8 mouse cellular contexts compared by ENCODE assay signal in the genomic region with DNA sequence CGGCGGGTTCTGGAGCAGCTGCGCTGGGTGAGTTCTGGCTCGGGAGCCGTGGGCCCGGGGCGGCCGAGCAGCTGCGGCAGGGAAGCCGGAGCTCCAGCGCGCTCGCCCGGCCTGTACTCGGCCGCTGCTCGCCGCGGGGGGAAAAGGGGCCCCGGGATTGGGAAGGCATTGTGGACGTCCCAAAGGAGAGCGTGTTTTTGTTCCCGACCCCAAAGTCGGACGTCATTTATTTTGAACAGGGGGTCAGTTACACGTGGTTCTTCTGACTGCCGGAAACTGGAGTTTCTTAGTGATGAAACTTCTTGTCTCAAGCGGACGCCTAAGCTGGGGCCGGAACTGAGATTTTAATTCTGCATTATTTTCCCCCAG. TPM values are rescaled to one million over a fixed set of nuclear protein-coding genes. Genes with fewer than 3 reads are reported as not detected.
DNase-seq lines count a peak whose midpoint lies in the region; ATAC-seq and TF ChIP-seq lines count a peak whose summit lies in the region.

No protein-coding gene starts in this region.

- H3K36me3 ChIP-seq in heart, embryonic 11.5 days (ENCODE audit: control insufficient read depth, insufficient read depth, low read length), result no peaks in the 10 kb centered on the region
- H3K36me3 ChIP-seq in MEL (ENCODE audit: control insufficient read depth in 1 of 2, insufficient read depth in 2 of 2, low read length in 2 of 2), result peaks cover 4 to 30% of the 10 kb centered on the region in 2 experiments; a peak in 3 of 4 replicates
- H3K36me3 ChIP-seq in forebrain, embryonic 14.5 days (ENCODE audit: control insufficient read depth, insufficient read depth, low read length), result no peaks in the 10 kb centered on the region
- 0 out of 2 replicates have a peak, but pooled peaks cover 3% of the 10 kb centered on the region for H3K36me3 ChIP-seq in liver, embryonic 13.5 days
- H3K36me3 ChIP-seq in stomach, embryonic 14.5 days (ENCODE audit: control insufficient read depth, insufficient read depth, low read length), result no peaks in the 10 kb centered on the region

- DNase-seq in heart, adult 18-20 months, result no peak
- DNase-seq in MEL (ENCODE audit: low read depth, low spot score), result peak; percentile 76
- peak; percentile 59 for DNase-seq in forebrain, embryonic 14.5 days (ENCODE audit: low spot score)
- no peak for DNase-seq in liver, embryonic 13.5 days
- no peak for DNase-seq in kidney, postnatal 4 days

- peak; percentile 60 for ATAC-seq in heart, embryonic 11.5 days (replicated peaks; ENCODE audit: insufficient number of reproducible peaks, low FRiP score, low TSS enrichment)
- peak; percentile 74 for ATAC-seq in forebrain, embryonic 14.5 days
- peak; percentile 1; the same call in 1 of the 2 replicates for ATAC-seq in liver, embryonic 13.5 days (ENCODE audit: low read depth)
- peak; percentile 46; the same call in 1 of the 2 replicates for ATAC-seq in stomach, embryonic 14.5 days (ENCODE audit: insufficient number of reproducible peaks, insufficient read depth, low FRiP score, low read depth)
- ATAC-seq in megakaryocyte-erythroid progenitor cell, adult 5-6 weeks (replicated peaks; ENCODE audit: low FRiP score, low TSS enrichment, poor library complexity, severe bottlenecking), result no peak

- H3K4me3 ChIP-seq in heart, embryonic 11.5 days (ENCODE audit: low read depth, low read length), result peak overlapping the region; percentile 87
- H3K4me3 ChIP-seq in MEL (ENCODE audit: control insufficient read depth in 1 of 2, insufficient read depth in 1 of 2, low read depth in 2 of 2, low read length in 2 of 2), result peak overlapping the region; percentile 97
- H3K4me3 ChIP-seq in forebrain, embryonic 14.5 days (ENCODE audit: low read depth, low read length), result peak overlapping the region; percentile 83
- H3K4me3 ChIP-seq in liver, embryonic 13.5 days (replicated peaks), result peak overlapping the region; percentile 91
- H3K4me3 ChIP-seq in stomach, embryonic 14.5 days (ENCODE audit: low read depth, low read length), result peak overlapping the region; percentile 82

- H3K27ac ChIP-seq in heart, embryonic 11.5 days (ENCODE audit: low read depth, low read length), result peak overlapping the region; percentile 96
- peak overlapping the region; percentile 100 for H3K27ac ChIP-seq in MEL (ENCODE audit: control insufficient read depth, low read depth, low read length)
- H3K27ac ChIP-seq in forebrain, embryonic 14.5 days (ENCODE audit: low read depth, low read length), result peak overlapping the region; percentile 91
- peak overlapping the region; percentile 90 for H3K27ac ChIP-seq in liver, embryonic 13.5 days
- peak overlapping the region; percentile 96 for H3K27ac ChIP-seq in stomach, embryonic 14.5 days (ENCODE audit: low read length)

- under 1% methylated on average over 28 of the region's 30 CpGs for WGBS in heart, embryonic 11.5 days (ENCODE audit: insufficient replicate concordance)
- under 1% methylated on average over 30 of the region's 30 CpGs for WGBS in forebrain, embryonic 14.5 days
- under 1% methylated on average over 30 of the region's 30 CpGs for WGBS in liver, embryonic 13.5 days (ENCODE audit: insufficient replicate concordance)
- WGBS in stomach, embryonic 14.5 days, result under 1% methylated on average over 28 of the region's 30 CpGs

- H3K4me1 ChIP-seq in heart, embryonic 11.5 days (ENCODE audit: control insufficient read depth, insufficient read depth, low read length), result peaks cover 13% of the 10 kb centered on the region
- H3K4me1 ChIP-seq in MEL (ENCODE audit: control insufficient read depth in 1 of 2, insufficient read depth in 2 of 2, low read length in 2 of 2), result peaks cover 7 to 20% of the 10 kb centered on the region in 2 experiments
- peaks cover 11% of the 10 kb centered on the region for H3K4me1 ChIP-seq in forebrain, embryonic 14.5 days (ENCODE audit: control insufficient read depth, insufficient read depth, low read length)
- peaks cover 65% of the 10 kb centered on the region for H3K4me1 ChIP-seq in liver, embryonic 13.5 days (replicated peaks)
- peaks cover 11% of the 10 kb centered on the region; the same call in 1 of the 2 replicates for H3K4me1 ChIP-seq in stomach, embryonic 14.5 days (ENCODE audit: control insufficient read depth, insufficient read depth, low read length)

- no peak for TF ChIP-seq RAD21 in MEL (IDR thresholded peaks at IDR 0.05; ENCODE audit: low read depth, low read length)

- TF ChIP-seq POLR2A in MEL (IDR thresholded peaks at IDR 0.05; ENCODE audit: control insufficient read depth in 1 of 2, insufficient read depth in 1 of 2, low read depth in 1 of 2, low read length in 2 of 2, poor library complexity in 1 of 2), result no peak

- H3K9ac ChIP-seq in heart, embryonic 11.5 days (ENCODE audit: low read depth, low read length), result peak overlapping the region; percentile 95
- peak overlapping the region; percentile 97 for H3K9ac ChIP-seq in MEL (ENCODE audit: control insufficient read depth, low read depth, low read length, poor library complexity, severe bottlenecking)
- H3K9ac ChIP-seq in forebrain, embryonic 14.5 days (ENCODE audit: low read length), result peak overlapping the region; percentile 85
- peak overlapping the region; percentile 94 for H3K9ac ChIP-seq in liver, embryonic 13.5 days
- peak overlapping the region; percentile 87 for H3K9ac ChIP-seq in stomach, embryonic 14.5 days (replicated peaks; ENCODE audit: low read depth, low read length)

- no peaks in the 10 kb centered on the region for H3K9me3 ChIP-seq in heart, embryonic 11.5 days (replicated peaks; ENCODE audit: control insufficient read depth, low read length)
- no peaks in the 10 kb centered on the region for H3K9me3 ChIP-seq in MEL (replicated peaks; ENCODE audit: insufficient read depth, low read length)
- H3K9me3 ChIP-seq in forebrain, embryonic 14.5 days (replicated peaks; ENCODE audit: control insufficient read depth, low read length), result no peaks in the 10 kb centered on the region
- no peaks in the 10 kb centered on the region for H3K9me3 ChIP-seq in liver, embryonic 13.5 days (replicated peaks)
- no peaks in the 10 kb centered on the region for H3K9me3 ChIP-seq in stomach, embryonic 14.5 days (ENCODE audit: control insufficient read depth, low read depth, low read length)

- TF ChIP-seq EP300 in MEL (IDR thresholded peaks at IDR 0.05; ENCODE audit: low read depth in 1 of 2, low read length in 2 of 2), result no peak

- peak overlapping the region; percentile 85 for H3K4me2 ChIP-seq in heart, embryonic 11.5 days
- H3K4me2 ChIP-seq in forebrain, embryonic 14.5 days (ENCODE audit: low read length), result peak overlapping the region; percentile 71
- peak overlapping the region; percentile 99 for H3K4me2 ChIP-seq in liver, embryonic 13.5 days
- peak overlapping the region; percentile 50 for H3K4me2 ChIP-seq in stomach, embryonic 14.5 days (replicated peaks; ENCODE audit: low read depth, low read length)

- no peaks in the 10 kb centered on the region for H3K27me3 ChIP-seq in heart, embryonic 11.5 days (ENCODE audit: control insufficient read depth, insufficient read depth, low read length)
- no peaks in the 10 kb centered on the region for H3K27me3 ChIP-seq in MEL (ENCODE audit: control insufficient read depth in 1 of 2, insufficient read depth in 2 of 2, low read length in 2 of 2)
- H3K27me3 ChIP-seq in forebrain, embryonic 14.5 days (replicated peaks; ENCODE audit: control insufficient read depth, insufficient read depth, low read length), result no peaks in the 10 kb centered on the region
- no peaks in the 10 kb centered on the region for H3K27me3 ChIP-seq in liver, embryonic 13.5 days
- H3K27me3 ChIP-seq in stomach, embryonic 14.5 days (ENCODE audit: control insufficient read depth, insufficient read depth, low read length), result no peaks in the 10 kb centered on the region

- H3K79me2 ChIP-seq in MEL (ENCODE audit: control insufficient read depth, insufficient read depth, low read length, poor library complexity), result peaks cover 52% of the 10 kb centered on the region

- no peak for TF ChIP-seq CTCF in MEL (IDR thresholded peaks at IDR 0.05 in 2 of 3, conservative IDR thresholded peaks at IDR 0.05 in 1 of 3; ENCODE audit: control insufficient read depth in 1 of 3, insufficient read depth in 1 of 3, low read depth in 2 of 3, low read length in 3 of 3, poor library complexity in 1 of 3, severe bottlenecking in 1 of 3)

TF ChIP-seq in MEL, 35 proteins besides CTCF, POLR2A, EP300 and RAD21:
- peak; percentile 88 for TF ChIP-seq MAX (IDR thresholded peaks at IDR 0.05; ENCODE audit: low read length)
- TF ChIP-seq MYC (IDR thresholded peaks at IDR 0.05; ENCODE audit: low read depth, low read length), result peak; percentile 92
- TF ChIP-seq USF1 (IDR thresholded peaks at IDR 0.05; ENCODE audit: low read depth, low read length), result peak; percentile 24; the same call in 1 of the 2 replicates
- 0 out of 2 replicates have a peak, but pooled peaks have one; percentile 13 for TF ChIP-seq HCFC1 (IDR thresholded peaks at IDR 0.05; ENCODE audit: low read depth, low read length)
- TF ChIP-seq MXI1 (IDR thresholded peaks at IDR 0.05; ENCODE audit: low read depth, low read length), result peak; percentile 85
- no peak for TF ChIP-seq UBTF (IDR thresholded peaks at IDR 0.05; ENCODE audit: borderline replicate concordance, insufficient read depth, low read depth, low read length)

RNA-seq across cellular contexts. Expression of a gene that starts 36.0 kb away (rescaled TPM):
- 41.3 and 43.1 TPM in 2 replicates for polyA plus RNA-seq in heart, embryonic 11.5 days (2014; fragmentation: Nextera tagmentation; extraction: Ambion mirVana)
- total RNA-seq in heart, adult 18-20 months (2021), result 100 to 1,000 TPM in 1 of 2 experiments, 10 to 100 TPM in 1; 91.4 to 103 TPM
- 103 and 134 TPM in 2 replicates for total RNA-seq in MEL (2012; rRNA removed)
- polyA plus RNA-seq in MEL (2012; ENCODE audit: insufficient read depth in 1 of 2, insufficient read length in 2 of 2, low read depth in 1 of 2, low replicate concordance in 2 of 2, missing spikeins in 1 of 2), result 100 to 1,000 TPM in 1 of 2 experiments, not detected in 1; 175 TPM
- polyA plus RNA-seq in forebrain, embryonic 14.5 days (2014; fragmentation: Nextera tagmentation; extraction: Ambion mirVana), result 32.3 and 33.8 TPM in 2 replicates
- polyA plus RNA-seq in liver, embryonic 13.5 days (2015; fragmentation: Nextera tagmentation; extraction: Ambion mirVana), result 47.8 and 63.2 TPM in 2 replicates
- 65.1 and 73.7 TPM in 2 replicates for polyA plus RNA-seq in stomach, embryonic 14.5 days (2014; fragmentation: Nextera tagmentation; extraction: Ambion mirVana)
- 99.9 and 136 TPM in 2 replicates for total RNA-seq in megakaryocyte-erythroid progenitor cell, adult 5-6 weeks (2014; fragmentation: Nextera tagmentation)
- total RNA-seq in megakaryocyte-erythroid progenitor cell, adult 5-6 weeks (2017), result 158 and 174 TPM in 2 replicates

Comparison
In these comparisons a context has a peak if more than half of its experiments do, and no peak if none do; other contexts are left out.
1. DNase-seq: peak in MEL (single experiment) and forebrain, embryonic 14.5 days (single experiment); none in heart, adult 18-20 months (0 of 2), liver, embryonic 13.5 days (single experiment) and kidney, postnatal 4 days (0 of 2).
2. Peak in every context shown above with its lines, with median percentiles within 50 percentile points of each other: H3K27ac ChIP-seq, H3K4me2 ChIP-seq, H3K4me3 ChIP-seq and H3K9ac ChIP-seq.